Mouse (Mus musculus) forebrain, embryonic 13.5 days (tissue): Measurements from ENCODE around the gene Elavl4. TPM values are rescaled to one million over a fixed set of nuclear protein-coding genes. Genes with fewer than 3 reads are reported as not detected.

Experiments used
- ATAC-seq: fragments of 200-750 bp; cut with Nextera tagmentation; 2 replicates; pipeline ENCODE4 v1.8.0; 2017
- H3K27ac ChIP-seq: fragments of 300-500 bp; sonication (generic); 2 replicates; pipeline ENCODE4 v1.5.1; 2015; ENCODE audit warnings: inconsistent platforms, mild to moderate bottlenecking, moderate library complexity
- H3K27me3 ChIP-seq: fragments of 300-500 bp; sonication (generic); 2 replicates; pipeline ENCODE4 v1.6.1; 2015; ENCODE audit warnings: mild to moderate bottlenecking, inconsistent platforms
- H3K36me3 ChIP-seq: fragments of 300-500 bp; sonication (generic); 2 replicates; pipeline ENCODE4 v1.6.1; 2015; ENCODE audit warnings: mild to moderate bottlenecking, inconsistent platforms; ENCODE audit not compliant: poor library complexity, severe bottlenecking
- H3K4me1 ChIP-seq: fragments of 300-500 bp; sonication (generic); 2 replicates; pipeline ENCODE4 v1.6.1; 2015; ENCODE audit warnings: inconsistent platforms
- H3K4me2 ChIP-seq: fragments of 300-500 bp; sonication (generic); 2 replicates; pipeline ENCODE4 v1.6.1; 2015; ENCODE audit warnings: inconsistent platforms, mild to moderate bottlenecking, moderate library complexity
- H3K4me3 ChIP-seq: fragments of 300-500 bp; sonication (generic); 2 replicates; pipeline ENCODE4 v1.5.1; 2015; ENCODE audit warnings: mild to moderate bottlenecking, inconsistent platforms
- H3K9ac ChIP-seq: fragments of 300-500 bp; sonication (generic); 2 replicates; pipeline ENCODE4 v1.6.1; 2015; ENCODE audit warnings: mild to moderate bottlenecking, inconsistent platforms
- H3K9me3 ChIP-seq: fragments of 300-500 bp; sonication (generic); replicated peaks from 2 replicates; pipeline ENCODE4 v1.6.1; 2016; ENCODE audit warnings: inconsistent platforms
- WGBS: fragments of 180-500 bp; shearing (Covaris S2); methylation state at CpG from one replicate; pipeline ENCODE4 v1.1.7; 2015; 5-methylcytosine and 5-hydroxymethylcytosine counted together
- polyA plus RNA-seq: library from polyadenylated mRNA; unstranded; fragments of >200 nt; fragmentation: Nextera tagmentation; extraction: Ambion mirVana; gene quantifications from 2 replicates; pipeline ENCODE4 v1.2.1, GENCODE M21; 2015

The Elavl4 gene
- polyA plus RNA-seq, 1 experiment from 2014 or later, result 261 TPM

GRCm38 (mm10) chr4:110214543-110214942, 137.2 kb downstream of the Elavl4 start:
- H3K4me3 ChIP-seq, result no peak overlapping the region
- peaks cover 62% of the 10 kb centered on the region for H3K36me3 ChIP-seq
- no peak overlapping the region for H3K9ac ChIP-seq
- H3K9me3 ChIP-seq, result no peaks in the 10 kb centered on the region
- WGBS, result 91% methylated on average over 6 of the region's 6 CpGs
- no peaks in the 10 kb centered on the region for H3K27me3 ChIP-seq
- no peak for ATAC-seq
- H3K4me1 ChIP-seq, result peaks cover 51% of the 10 kb centered on the region
- no peak overlapping the region for H3K4me2 ChIP-seq
- no peak overlapping the region for H3K27ac ChIP-seq

GRCm38 (mm10) chr4:110213666-110214065, 138.0 kb downstream of the Elavl4 start:
- Histone ChIP-seq H3K27ac (peak overlapping the region; percentile 19; the same call in 1 of the 2 replicates), H3K27me3 (no peaks in the 10 kb centered on the region), H3K4me1 (peaks cover 56% of the 10 kb centered on the region), H3K4me2 (no peak overlapping the region), H3K4me3 (no peak overlapping the region), H3K36me3 (peaks cover 54% of the 10 kb centered on the region), H3K9me3 (no peaks in the 10 kb centered on the region), H3K9ac (no peak overlapping the region)
- WGBS, result 41% methylated on average over 5 of the region's 5 CpGs
- no peak for ATAC-seq

GRCm38 (mm10) chr4:110210246-110210645, 141.5 kb downstream of the Elavl4 start:
- Histone ChIP-seq H3K36me3 (peaks cover 49% of the 10 kb centered on the region), H3K9me3 (no peaks in the 10 kb centered on the region), H3K4me3 (no peak overlapping the region), H3K4me1 (peaks cover 61% of the 10 kb centered on the region), H3K27ac (peak overlapping the region; percentile 77), H3K9ac (no peak overlapping the region), H3K4me2 (no peak overlapping the region), H3K27me3 (no peaks in the 10 kb centered on the region)
- no peak; the same call in 1 of the 2 replicates for ATAC-seq
- WGBS, result 52% methylated on average over 5 of the region's 5 CpGs

GRCm38 (mm10) chr4:110209613-110210012, 142.1 kb downstream of the Elavl4 start:
- ATAC-seq, result peak; percentile 69
- peaks cover 46% of the 10 kb centered on the region for H3K36me3 ChIP-seq

GRCm38 (mm10) chr4:110201680-110202079, 150.0 kb downstream of the Elavl4 start:
- H3K4me3 ChIP-seq, result no peak overlapping the region
- WGBS, result 68% methylated on average over 3 of the region's 3 CpGs
- no peak overlapping the region for H3K27ac ChIP-seq
- no peak for ATAC-seq
- H3K36me3 ChIP-seq, result peaks cover 11% of the 10 kb centered on the region
- H3K9me3 ChIP-seq, result no peaks in the 10 kb centered on the region
- no peaks in the 10 kb centered on the region for H3K27me3 ChIP-seq
- H3K4me2 ChIP-seq, result no peak overlapping the region
- no peak overlapping the region for H3K9ac ChIP-seq
- H3K4me1 ChIP-seq, result peaks cover 18% of the 10 kb centered on the region

More at GRCm38 (mm10) chr4:110209613-110210012, 142.1 kb downstream of the Elavl4 start:
- no peak overlapping the region for H3K4me2 ChIP-seq
- peaks cover 60% of the 10 kb centered on the region for H3K4me1 ChIP-seq
- H3K4me3 ChIP-seq, result no peak overlapping the region
- H3K27me3 ChIP-seq, result no peaks in the 10 kb centered on the region
- no peaks in the 10 kb centered on the region for H3K9me3 ChIP-seq
- no peak overlapping the region for H3K9ac ChIP-seq
- peak overlapping the region; percentile 77 for H3K27ac ChIP-seq
- 9% methylated on average over 5 of the region's 5 CpGs for WGBS

GRCm38 (mm10) chr4:110199897-110200296, 151.8 kb downstream of the Elavl4 start:
- no peak overlapping the region for H3K27ac ChIP-seq
- 0 out of 2 replicates have a peak, but pooled peaks cover 2% of the 10 kb centered on the region for H3K9me3 ChIP-seq
- H3K4me3 ChIP-seq, result no peak overlapping the region
- peak; percentile 24; the same call in 1 of the 2 replicates for ATAC-seq
- no peaks in the 10 kb centered on the region for H3K27me3 ChIP-seq
- H3K4me1 ChIP-seq, result peaks cover 18% of the 10 kb centered on the region
- 77% methylated on average over 5 of the region's 5 CpGs for WGBS
- H3K9ac ChIP-seq, result no peak overlapping the region
- H3K36me3 ChIP-seq, result peaks cover 4% of the 10 kb centered on the region; the same call in 1 of the 2 replicates
- H3K4me2 ChIP-seq, result no peak overlapping the region

GRCm38 (mm10) chr4:110198600-110198999, 153.1 kb downstream of the Elavl4 start:
- WGBS, result 85% methylated on average over 2 of the region's 2 CpGs

GRCm38 (mm10) chr4:110177263-110177662, 174.4 kb downstream of the Elavl4 start:
- Histone ChIP-seq H3K36me3 (no peaks in the 10 kb centered on the region), H3K4me2 (no peak overlapping the region), H3K27me3 (no peaks in the 10 kb centered on the region), H3K9me3 (no peaks in the 10 kb centered on the region), H3K27ac (no peak overlapping the region), H3K9ac (no peak overlapping the region), H3K4me3 (no peak overlapping the region), H3K4me1 (no peaks in the 10 kb centered on the region)
- no peak for ATAC-seq
- WGBS, result 83% methylated on average over 2 of the region's 2 CpGs

More at GRCm38 (mm10) chr4:110198600-110198999, 153.1 kb downstream of the Elavl4 start:
- Histone ChIP-seq H3K36me3 (peaks cover 4% of the 10 kb centered on the region; the same call in 1 of the 2 replicates), H3K27ac (no peak overlapping the region), H3K4me2 (no peak overlapping the region), H3K4me1 (peaks cover 18% of the 10 kb centered on the region), H3K9ac (no peak overlapping the region), H3K27me3 (no peaks in the 10 kb centered on the region), H3K9me3 (0 out of 2 replicates have a peak, but pooled peaks cover 2% of the 10 kb centered on the region), H3K4me3 (no peak overlapping the region)
- ATAC-seq, result no peak

GRCm38 (mm10) chr4:110172028-110172427, 179.7 kb downstream of the Elavl4 start:
- H3K4me2 ChIP-seq, result no peak overlapping the region
- H3K4me1 ChIP-seq, result no peaks in the 10 kb centered on the region
- no peak overlapping the region for H3K27ac ChIP-seq
- H3K36me3 ChIP-seq, result no peaks in the 10 kb centered on the region
- no peaks in the 10 kb centered on the region for H3K9me3 ChIP-seq
- H3K9ac ChIP-seq, result no peak overlapping the region
- no peak for ATAC-seq
- no peak overlapping the region for H3K4me3 ChIP-seq
- H3K27me3 ChIP-seq, result no peaks in the 10 kb centered on the region
- WGBS, result 91% methylated on average over 5 of the region's 5 CpGs

- H3K36me3 ChIP-seq, result no peaks in the 10 kb centered on the region
- H3K27ac ChIP-seq, result no peak overlapping the region
- no peaks in the 10 kb centered on the region for H3K27me3 ChIP-seq
- H3K4me1 ChIP-seq, result no peaks in the 10 kb centered on the region
- no peak overlapping the region for H3K4me2 ChIP-seq
- ATAC-seq, result no peak
- no peak overlapping the region for H3K4me3 ChIP-seq
- WGBS, result 84% methylated on average over 5 of the region's 5 CpGs
- no peak overlapping the region for H3K9ac ChIP-seq
- H3K9me3 ChIP-seq, result no peaks in the 10 kb centered on the region
Observed at GRCm38 (mm10) chr4:110165217-110165616, 186.5 kb downstream of the Elavl4 start.

- H3K9me3 ChIP-seq, result no peaks in the 10 kb centered on the region
- H3K4me2 ChIP-seq, result no peak overlapping the region
- H3K9ac ChIP-seq, result no peak overlapping the region
- 0 out of 2 replicates have a peak, but pooled peaks cover 5% of the 10 kb centered on the region for H3K4me1 ChIP-seq
- H3K27ac ChIP-seq, result no peak overlapping the region
- no peaks in the 10 kb centered on the region for H3K36me3 ChIP-seq
- ATAC-seq, result no peak
- no peaks in the 10 kb centered on the region for H3K27me3 ChIP-seq
- 89% methylated on average over 3 of the region's 3 CpGs for WGBS
- no peak overlapping the region for H3K4me3 ChIP-seq
Observed at GRCm38 (mm10) chr4:110161600-110161999, 190.1 kb downstream of the Elavl4 start.

- Histone ChIP-seq H3K36me3 (no peaks in the 10 kb centered on the region), H3K27me3 (no peaks in the 10 kb centered on the region), H3K9ac (no peak overlapping the region), H3K27ac (no peak overlapping the region), H3K4me3 (no peak overlapping the region), H3K4me2 (no peak overlapping the region), H3K9me3 (no peaks in the 10 kb centered on the region), H3K4me1 (peaks cover 23% of the 10 kb centered on the region)
- WGBS, result 45% methylated on average over 3 of the region's 3 CpGs
- ATAC-seq, result no peak
Observed at GRCm38 (mm10) chr4:110157515-110158159, 194.1 kb downstream of the Elavl4 start.

- H3K4me3 ChIP-seq, result no peak overlapping the region
- H3K9ac ChIP-seq, result no peak overlapping the region
- peaks cover 33% of the 10 kb centered on the region for H3K4me1 ChIP-seq
- H3K27ac ChIP-seq, result no peak overlapping the region
- no peak for ATAC-seq
- no peaks in the 10 kb centered on the region for H3K9me3 ChIP-seq
- 35% methylated on average over 2 of the region's 2 CpGs for WGBS
- no peak overlapping the region for H3K4me2 ChIP-seq
- no peaks in the 10 kb centered on the region for H3K27me3 ChIP-seq
- no peaks in the 10 kb centered on the region for H3K36me3 ChIP-seq
Observed at GRCm38 (mm10) chr4:110155954-110156353, 195.8 kb downstream of the Elavl4 start.
